Mouse (Mus musculus): ENCODE data around the gene Plp1.

GRCm38 (mm10) chrX:136819752-136820151 lies 2.7 kb upstream of the Plp1 start:
- no peak for TF ChIP-seq CTCF (IDR thresholded peaks at IDR 0.05; ENCODE audit: borderline replicate concordance, insufficient read depth, low read length)
- TF ChIP-seq POLR2A (IDR thresholded peaks at IDR 0.05; ENCODE audit: low read depth, low read length) = no peak

All from embryonic fibroblast, embryonic 13.5 days (primary cell).